Comparison of ENCODE assay signal across 9 mouse cellular contexts in the genomic region with DNA sequence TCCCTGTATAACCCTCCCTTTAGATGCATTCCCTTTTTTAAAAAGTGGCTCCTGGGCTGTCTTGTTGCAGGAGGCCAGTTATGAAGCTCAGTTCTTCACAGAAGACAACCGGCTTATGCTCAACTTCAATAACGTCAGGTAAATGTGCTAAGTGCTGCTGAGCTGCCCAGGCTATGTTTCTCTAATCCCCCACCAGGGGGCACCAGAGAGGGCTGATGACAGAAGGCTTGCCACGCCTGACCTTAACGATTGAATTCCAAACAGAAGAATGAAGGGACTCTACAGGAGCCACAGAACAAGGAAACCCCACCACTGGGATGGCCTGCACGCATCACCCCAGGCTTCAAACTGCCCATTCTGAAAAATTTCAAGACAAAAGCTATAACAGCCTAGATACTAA. TPM values are rescaled to one million over a fixed set of nuclear protein-coding genes. Genes with fewer than 3 reads are reported as not detected.
DNase-seq lines count a peak whose midpoint lies in the region; ATAC-seq and TF ChIP-seq lines count a peak whose summit lies in the region.
"Had no signal": no experiment of that assay in that cellular context is flagged by ENCODE, and none has a peak within 500 bp of the region (broad histone marks: within the 10 kb centered on the region; RNA-seq: fewer than 3 reads in every experiment).

No protein-coding gene starts in this region.

- no peak overlapping the region for H3K9ac ChIP-seq in heart, adult 2 months (ENCODE audit: low read depth, low read length)

- intact Hi-C loops in heart, adult 2 months (cut with DNase I), result loop anchor here (5.0 kb wide), 1 partner anchor 77 kb away; no protein-coding TSS in a partner anchor

- no peaks in the 10 kb centered on the region for H3K36me3 ChIP-seq in heart, adult 2 months (ENCODE audit: control insufficient read depth, insufficient read depth, low read length)
- no peaks in the 10 kb centered on the region for H3K36me3 ChIP-seq in testis, adult 2 months (ENCODE audit: control insufficient read depth, insufficient read depth, low read length)

- no peak overlapping the region for H3K4me3 ChIP-seq in heart, adult 2 months
- H3K4me3 ChIP-seq in testis, adult 2 months (ENCODE audit: control insufficient read depth, low read depth, low read length), result no peak overlapping the region
- H3K4me3 ChIP-seq: megakaryocyte, embryonic 14.5 days had no signal

- no peaks in the 10 kb centered on the region for H3K4me1 ChIP-seq in heart, adult 2 months (ENCODE audit: control insufficient read depth, insufficient read depth, low read length)
- no peaks in the 10 kb centered on the region; the same call in 1 of the 2 replicates for H3K4me1 ChIP-seq in testis, adult 2 months (ENCODE audit: control insufficient read depth, insufficient read depth, low read length)
- H3K4me1 ChIP-seq: megakaryocyte, embryonic 14.5 days had no signal

- ATAC-seq in granulocyte monocyte progenitor cell, adult 5-6 weeks (replicated peaks; ENCODE audit: poor library complexity, severe bottlenecking), result peak; percentile 72
- ATAC-seq in monocyte, adult 5-6 weeks (replicated peaks; ENCODE audit: insufficient number of reproducible peaks, low FRiP score, low TSS enrichment, poor library complexity, severe bottlenecking), result peak; percentile 59; the same call in 1 of the 2 replicates

- TF ChIP-seq EP300 in heart, adult 2 months (IDR thresholded peaks at IDR 0.05; ENCODE audit: insufficient read depth, low read depth, low read length), result no peak

- WGBS in heart, adult 2 months, result 8% methylated on average over 5 of the region's 5 CpGs

- DNase-seq in heart, adult 2 months, result peak; percentile 49 to 60
- no peak for DNase-seq in heart, adult 11 months
- peak; percentile 52 for DNase-seq in WW6 (ENCODE audit: low read depth, low spot score)
- DNase-seq in cerebellum, postnatal 25 days, result peak; percentile 78 to 89
- peak; percentile 57 to 88 for DNase-seq in layer of hippocampus, postnatal 25 days (ENCODE audit: extremely low spot score in 1 of 2, low spot score in 1 of 2)

- no peak overlapping the region for H3K27ac ChIP-seq in heart, adult 2 months
- H3K27ac ChIP-seq in testis, adult 2 months (ENCODE audit: control insufficient read depth, insufficient read depth, low read depth, low read length), result no peak overlapping the region

- TF ChIP-seq POLR2A in heart, adult 2 months (IDR thresholded peaks at IDR 0.05; ENCODE audit: insufficient read depth, low read depth, low read length), result no peak
- no peak for TF ChIP-seq POLR2A in testis, adult 2 months (IDR thresholded peaks at IDR 0.05; ENCODE audit: control insufficient read depth, low read depth, low read length)

- no peaks in the 10 kb centered on the region for H3K79me2 ChIP-seq in heart, adult 2 months (replicated peaks; ENCODE audit: control insufficient read depth, insufficient read depth, low read length)

- no peaks in the 10 kb centered on the region for H3K27me3 ChIP-seq in heart, adult 2 months (ENCODE audit: control insufficient read depth, insufficient read depth, low read length)
- H3K27me3 ChIP-seq in testis, adult 2 months (ENCODE audit: control insufficient read depth, insufficient read depth, low read length), result no peaks in the 10 kb centered on the region

- peak; percentile 84 for TF ChIP-seq CTCF in heart, adult 2 months (IDR thresholded peaks at IDR 0.05)
- peak; percentile 73; the same call in 1 of the 2 replicates for TF ChIP-seq CTCF in testis, adult 2 months (IDR thresholded peaks at IDR 0.05; ENCODE audit: control insufficient read depth, insufficient read depth, insufficient replicate concordance, low read depth, low read length)

RNA-seq across cellular contexts. Expression of gene Bpifb5, which starts 8.4 kb away (rescaled TPM):
- not detected for total RNA-seq in heart, adult 2 months (2021)
- polyA plus RNA-seq in heart, adult 2 months (2012; rRNA removed), result 0.08 TPM in 1 of 2 replicates, not detected in the other
- total RNA-seq in granulocyte monocyte progenitor cell, adult 5-6 weeks (2014; fragmentation: Nextera tagmentation), result not detected in 2 replicates
- 2.0 TPM in 1 of 2 replicates, not detected in the other for total RNA-seq in granulocyte monocyte progenitor cell, adult 5-6 weeks (2017)
- total RNA-seq in layer of hippocampus, postnatal 25 days (2021), result not detected
- not detected in 3 replicates for total RNA-seq in monocyte, adult 5-6 weeks (2017)
- polyA plus RNA-seq in testis, adult 2 months (2012; rRNA removed), result 12.7 and 14.1 TPM in 2 replicates

RNA-seq across cellular contexts. Expression of gene Bpifb1, which starts 24.6 kb away (rescaled TPM):
- under 1 TPM in 1 of 2 experiments, not detected in 1; 0.14 TPM for total RNA-seq in heart, adult 2 months (2021)
- 65.7 TPM in 1 of 2 replicates, not detected in the other for polyA plus RNA-seq in heart, adult 2 months (2012; rRNA removed)
- not detected in 2 replicates for total RNA-seq in granulocyte monocyte progenitor cell, adult 5-6 weeks (2014; fragmentation: Nextera tagmentation)
- not detected in 2 replicates for total RNA-seq in granulocyte monocyte progenitor cell, adult 5-6 weeks (2017)
- total RNA-seq in layer of hippocampus, postnatal 25 days (2021), result under 1 TPM; 0.14 to 0.42 TPM
- not detected in 3 replicates for total RNA-seq in monocyte, adult 5-6 weeks (2017)
- 0.37 and 0.42 TPM in 2 replicates for polyA plus RNA-seq in testis, adult 2 months (2012; rRNA removed)

RNA-seq across cellular contexts. Expression of gene Bpifb9a, which starts 42.5 kb away (rescaled TPM):
- not detected for total RNA-seq in heart, adult 2 months (2021)
- not detected in 2 replicates for polyA plus RNA-seq in heart, adult 2 months (2012; rRNA removed)
- not detected in 2 replicates for total RNA-seq in granulocyte monocyte progenitor cell, adult 5-6 weeks (2014; fragmentation: Nextera tagmentation)
- not detected in 2 replicates for total RNA-seq in granulocyte monocyte progenitor cell, adult 5-6 weeks (2017)
- total RNA-seq in layer of hippocampus, postnatal 25 days (2021), result not detected
- total RNA-seq in monocyte, adult 5-6 weeks (2017), result not detected in 3 replicates
- not detected in 2 replicates for polyA plus RNA-seq in testis, adult 2 months (2012; rRNA removed)

RNA-seq across cellular contexts. Expression of gene Bpifa5, which starts 52.8 kb away (rescaled TPM):
- not detected for total RNA-seq in heart, adult 2 months (2021)
- not detected in 2 replicates for polyA plus RNA-seq in heart, adult 2 months (2012; rRNA removed)
- not detected in 2 replicates for total RNA-seq in granulocyte monocyte progenitor cell, adult 5-6 weeks (2014; fragmentation: Nextera tagmentation)
- not detected in 2 replicates for total RNA-seq in granulocyte monocyte progenitor cell, adult 5-6 weeks (2017)
- not detected for total RNA-seq in layer of hippocampus, postnatal 25 days (2021)
- total RNA-seq in monocyte, adult 5-6 weeks (2017), result not detected in 3 replicates
- polyA plus RNA-seq in testis, adult 2 months (2012; rRNA removed), result not detected in 2 replicates
